Mouse (Mus musculus) embryonic facial prominence, embryonic 14.5 days (tissue): ENCODE data around the gene Clic6. TPM values are rescaled to one million over a fixed set of nuclear protein-coding genes. Genes with fewer than 3 reads are reported as not detected.
A peak's percentile ranks its signal among the peaks of the same experiment; 100 is the strongest.

Source experiments
- ATAC-seq: fragments of 200-750 bp; cut with Nextera tagmentation; 2 replicates; pipeline ENCODE4 v1.8.0; 2017; ENCODE audit warnings: low read depth, moderate number of reproducible peaks, moderate TSS enrichment
- DNase-seq: peaks from one replicate; pipeline ENCODE4 v3.0.0-alpha.2; 2015; ENCODE audit warnings: low spot score
- H3K27ac ChIP-seq: fragments of 300-500 bp; sonication (generic); replicated peaks from 2 replicates; pipeline ENCODE4 v1.5.1; 2014; ENCODE audit warnings: low read depth, mild to moderate bottlenecking, low read length, moderate library complexity
- H3K27me3 ChIP-seq: fragments of 300-500 bp; sonication (generic); replicated peaks from 2 replicates; pipeline ENCODE4 v1.6.1; 2014; ENCODE audit warnings: low read length; ENCODE audit not compliant: control insufficient read depth, insufficient read depth
- H3K36me3 ChIP-seq: fragments of 300-500 bp; sonication (generic); 2 replicates; pipeline ENCODE4 v1.6.1; 2014; ENCODE audit warnings: low read length, mixed read lengths; ENCODE audit not compliant: control insufficient read depth, insufficient read depth
- H3K4me1 ChIP-seq: fragments of 300-500 bp; sonication (generic); 2 replicates; pipeline ENCODE4 v1.6.1; 2014; ENCODE audit warnings: antibody characterized with exemption, low read length; ENCODE audit not compliant: control insufficient read depth, insufficient read depth
- H3K4me2 ChIP-seq: fragments of 300-500 bp; sonication (generic); 2 replicates; pipeline ENCODE4 v1.6.1; 2014; ENCODE audit warnings: low read depth, mild to moderate bottlenecking, low read length, moderate library complexity, mixed read lengths
- H3K4me3 ChIP-seq: fragments of 300-500 bp; sonication (generic); 2 replicates; pipeline ENCODE4 v1.5.1; 2014; ENCODE audit warnings: low read depth, mild to moderate bottlenecking, low read length
- H3K9ac ChIP-seq: fragments of 300-500 bp; sonication (generic); 2 replicates; pipeline ENCODE4 v1.6.1; 2014; ENCODE audit warnings: low read depth, mild to moderate bottlenecking, low read length, moderate library complexity, mixed read lengths
- H3K9me3 ChIP-seq: fragments of 300-500 bp; sonication (generic); 2 replicates; pipeline ENCODE4 v1.6.1; 2016; ENCODE audit warnings: low read length; ENCODE audit not compliant: control insufficient read depth
- WGBS: fragments of 180-500 bp; shearing (Covaris S2); extraction: QIAGEN DNeasy Blood & Tissue Kit; methylation state at CpG from one replicate; pipeline ENCODE4 v1.1.7; 2014; 5-methylcytosine and 5-hydroxymethylcytosine counted together
- polyA plus RNA-seq: library from polyadenylated mRNA; unstranded; fragments of >200 nt; fragmentation: Nextera tagmentation; extraction: Ambion mirVana; gene quantifications from 2 replicates; pipeline ENCODE4 v1.2.1, GENCODE M21; 2014

Gene Clic6
- polyA plus RNA-seq, 1 experiment from 2014 or later: 4.1 TPM

DNA sequence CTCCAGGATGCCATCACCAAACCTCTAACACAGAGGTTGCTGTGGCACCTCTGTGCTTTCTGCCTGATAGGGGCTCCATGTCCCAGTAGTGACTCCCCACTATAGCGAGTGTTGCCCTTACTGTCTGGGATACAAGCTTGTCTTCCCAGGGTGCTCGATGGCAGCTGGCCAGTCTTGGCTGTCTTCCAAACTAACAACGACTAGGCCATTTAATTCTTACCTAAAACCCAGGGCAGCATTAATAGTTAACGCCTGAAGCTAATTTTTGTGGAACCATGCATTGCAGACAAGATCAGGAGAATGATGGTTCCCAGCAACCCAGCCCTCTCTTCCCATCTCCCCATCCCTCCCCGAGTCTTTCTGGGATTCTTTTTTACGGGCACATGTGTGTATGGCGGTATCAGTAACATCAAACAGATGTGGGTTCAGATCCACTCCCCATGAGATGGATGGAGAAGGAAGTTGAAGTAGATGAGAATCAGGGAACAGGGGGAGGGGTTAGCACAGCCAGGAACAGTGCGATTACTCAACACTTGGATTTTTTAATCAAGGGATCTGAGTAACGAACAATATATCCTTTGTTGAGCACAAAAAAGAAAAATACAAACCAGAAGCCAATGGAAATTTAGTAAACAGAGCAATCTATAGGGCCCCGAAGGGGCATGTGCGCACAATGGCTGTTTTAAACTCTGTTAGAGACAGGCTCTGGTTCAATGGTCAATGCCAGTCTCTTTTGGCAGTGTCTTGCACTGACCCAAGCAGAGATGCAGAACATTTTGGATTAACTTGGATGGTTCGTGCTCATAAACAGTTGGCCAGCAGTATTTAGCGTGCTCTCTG, 66.0 kb downstream of the Clic6 start:
- ATAC-seq: peak; percentile 26; the same call in 1 of the 2 replicates
- no peak for DNase-seq
- H3K27ac ChIP-seq: no peak overlapping the region
- H3K36me3 ChIP-seq: no peaks in the 10 kb centered on the region
- H3K4me1 ChIP-seq: 0 out of 2 replicates have a peak, but pooled peaks cover 5% of the 10 kb centered on the region
- no peaks in the 10 kb centered on the region for H3K9me3 ChIP-seq
- WGBS: 60% methylated on average over 13 of the region's 13 CpGs
- H3K9ac ChIP-seq: no peak overlapping the region
- H3K4me2 ChIP-seq: no peak overlapping the region
- no peak overlapping the region for H3K4me3 ChIP-seq
- H3K27me3 ChIP-seq: no peaks in the 10 kb centered on the region

DNA sequence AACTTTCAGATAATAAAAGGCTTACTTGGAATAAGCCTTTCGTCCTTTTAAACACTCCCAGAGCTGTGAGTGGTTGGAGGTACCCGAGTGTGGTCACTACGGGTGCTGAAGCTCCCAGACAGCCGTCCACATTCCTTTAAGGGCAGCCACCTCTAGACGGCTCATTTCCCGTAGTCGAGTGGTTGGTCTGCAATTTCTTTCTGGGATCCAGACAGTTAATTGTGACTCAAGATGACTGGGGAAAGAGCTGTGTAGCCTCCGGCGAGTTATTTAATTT, 66.5 kb downstream of the Clic6 start:
- no peak for DNase-seq
- H3K4me2 ChIP-seq: no peak overlapping the region
- no peaks in the 10 kb centered on the region for H3K27me3 ChIP-seq
- H3K4me3 ChIP-seq: no peak overlapping the region
- ATAC-seq: no peak
- 0 out of 2 replicates have a peak, but pooled peaks cover 5% of the 10 kb centered on the region for H3K4me1 ChIP-seq
- no peak overlapping the region for H3K27ac ChIP-seq
- WGBS: 56% methylated on average over 9 of the region's 9 CpGs
- no peaks in the 10 kb centered on the region for H3K36me3 ChIP-seq
- H3K9me3 ChIP-seq: no peaks in the 10 kb centered on the region
- H3K9ac ChIP-seq: no peak overlapping the region

DNA sequence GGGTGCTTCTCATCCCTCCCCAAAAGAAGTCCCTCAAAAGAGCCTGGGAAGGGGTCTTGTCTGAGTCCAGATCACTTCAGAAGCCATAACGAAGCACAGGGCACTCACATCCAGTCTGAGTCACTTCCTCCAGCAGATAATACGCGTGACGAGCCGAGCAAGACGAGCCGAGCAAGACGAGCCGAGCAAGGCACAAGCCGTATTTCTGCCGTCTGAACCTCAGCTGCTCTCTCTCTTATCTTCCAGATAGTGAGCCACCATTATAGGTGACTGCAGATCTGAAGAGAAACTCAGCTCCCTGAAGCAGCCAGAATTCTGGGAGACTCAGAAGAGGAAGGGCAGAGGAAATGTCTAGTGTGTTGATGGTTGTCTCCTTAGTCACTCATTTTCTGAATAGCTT, 67.3 kb downstream of the Clic6 start:
- H3K27me3 ChIP-seq: no peaks in the 10 kb centered on the region
- no peaks in the 10 kb centered on the region for H3K9me3 ChIP-seq
- no peak overlapping the region for H3K4me3 ChIP-seq
- H3K4me1 ChIP-seq: 0 out of 2 replicates have a peak, but pooled peaks cover 5% of the 10 kb centered on the region
- ATAC-seq (no peak), DNase-seq (no peak)
- 39% methylated on average over 11 of the region's 11 CpGs for WGBS
- H3K4me2 ChIP-seq: no peak overlapping the region
- no peak overlapping the region for H3K9ac ChIP-seq
- H3K36me3 ChIP-seq: no peaks in the 10 kb centered on the region
- no peak overlapping the region for H3K27ac ChIP-seq

DNA sequence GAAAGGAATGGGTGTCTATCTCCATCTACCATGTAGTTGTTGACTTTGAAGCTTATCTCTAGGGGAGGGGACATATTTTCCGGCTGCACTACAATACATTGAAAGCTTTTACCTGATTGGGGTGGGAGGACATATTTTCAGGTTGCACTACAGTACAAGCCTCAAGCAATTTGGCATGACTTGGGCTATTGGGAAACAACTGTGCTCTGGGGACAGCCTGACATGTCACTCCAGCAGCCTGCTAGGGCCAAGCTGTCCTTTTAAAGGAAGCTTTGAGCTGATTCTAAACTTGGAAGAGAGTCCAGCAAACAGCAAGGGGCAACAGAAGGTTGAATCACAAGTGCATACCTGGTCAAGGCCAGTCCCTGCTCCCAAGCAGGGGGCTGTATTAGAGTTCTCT, 69.5 kb downstream of the Clic6 start:
- H3K36me3 ChIP-seq: no peaks in the 10 kb centered on the region
- ATAC-seq (no peak), DNase-seq (no peak)
- H3K4me1 ChIP-seq: 0 out of 2 replicates have a peak, but pooled peaks cover 5% of the 10 kb centered on the region
- H3K27ac ChIP-seq: no peak overlapping the region
- H3K4me3 ChIP-seq: no peak overlapping the region
- H3K9ac ChIP-seq: no peak overlapping the region
- no peaks in the 10 kb centered on the region for H3K9me3 ChIP-seq
- 88% methylated on average over 1 of the region's 1 CpGs for WGBS
- no peak overlapping the region for H3K4me2 ChIP-seq
- H3K27me3 ChIP-seq: no peaks in the 10 kb centered on the region

DNA sequence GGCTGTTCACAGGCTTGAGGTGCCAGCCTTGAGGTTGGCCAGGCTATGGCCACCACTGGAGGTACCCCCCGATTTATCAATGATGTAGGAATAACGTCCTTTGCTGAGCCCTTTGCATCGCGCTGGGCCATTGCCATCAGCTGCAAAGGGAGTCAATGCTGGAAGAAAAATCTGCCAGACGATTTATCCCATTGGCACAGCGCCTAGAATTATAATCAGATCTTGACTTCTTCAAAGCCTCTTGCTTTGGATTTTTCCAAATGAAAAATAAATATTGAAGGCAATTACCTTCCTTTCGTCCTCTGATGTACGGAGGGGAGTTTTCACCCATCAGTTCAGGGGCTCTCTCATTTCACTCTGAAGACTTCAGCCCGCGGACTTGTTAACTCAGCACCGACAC, 79.8 kb downstream of the Clic6 start:
- peak overlapping the region; percentile 15 for H3K4me3 ChIP-seq
- H3K4me2 ChIP-seq: peak overlapping the region; percentile 48
- peaks cover 3% of the 10 kb centered on the region; the same call in 1 of the 2 replicates for H3K4me1 ChIP-seq
- peak overlapping the region; percentile 47; the same call in 1 of the 2 replicates for H3K9ac ChIP-seq
- DNase-seq (peak; percentile 67), ATAC-seq (peak; percentile 47; the same call in 1 of the 2 replicates)
- H3K27ac ChIP-seq: peak overlapping the region; percentile 41; the same call in 1 of the 2 replicates
- H3K36me3 ChIP-seq: no peaks in the 10 kb centered on the region
- 0 out of 2 replicates have a peak, but pooled peaks cover 7% of the 10 kb centered on the region for H3K27me3 ChIP-seq
- H3K9me3 ChIP-seq: no peaks in the 10 kb centered on the region
- WGBS: 41% methylated on average over 11 of the region's 11 CpGs

- Histone ChIP-seq H3K36me3 (no peaks in the 10 kb centered on the region), H3K4me1 (peaks cover 3% of the 10 kb centered on the region; the same call in 1 of the 2 replicates), H3K9ac (peak overlapping the region; percentile 47; the same call in 1 of the 2 replicates), H3K9me3 (no peaks in the 10 kb centered on the region), H3K27me3 (0 out of 2 replicates have a peak, but pooled peaks cover 7% of the 10 kb centered on the region), H3K4me3 (peak overlapping the region; percentile 15), H3K4me2 (peak overlapping the region; percentile 48), H3K27ac (peak overlapping the region; percentile 41; the same call in 1 of the 2 replicates)
- under 1% methylated on average over 6 of the region's 6 CpGs for WGBS
- ATAC-seq (peak; percentile 79), DNase-seq (peak; percentile 86)
Measured at GRCm38 (mm10) chr16:92565708-92566107, 80.2 kb downstream of the Clic6 start.

GRCm38 (mm10) chr16:92566146-92566545, 80.6 kb downstream of the Clic6 start:
- Histone ChIP-seq H3K4me1 (peaks cover 3% of the 10 kb centered on the region; the same call in 1 of the 2 replicates), H3K27ac (no peak overlapping the region), H3K9me3 (no peaks in the 10 kb centered on the region), H3K4me2 (peak overlapping the region; percentile 48), H3K4me3 (no peak overlapping the region), H3K36me3 (no peaks in the 10 kb centered on the region), H3K27me3 (0 out of 2 replicates have a peak, but pooled peaks cover 7% of the 10 kb centered on the region), H3K9ac (0 out of 2 replicates have a peak overlapping the region, but pooled peaks have one; percentile 47)
- WGBS: 20% methylated on average over 5 of the region's 5 CpGs
- ATAC-seq: no peak
- no peak for DNase-seq

GRCm38 (mm10) chr16:92571246-92571645, 85.7 kb downstream of the Clic6 start:
- H3K4me1 ChIP-seq: no peaks in the 10 kb centered on the region
- DNase-seq (no peak), ATAC-seq (no peak)
- no peaks in the 10 kb centered on the region for H3K27me3 ChIP-seq
- no peak overlapping the region for H3K9ac ChIP-seq
- no peaks in the 10 kb centered on the region for H3K36me3 ChIP-seq
- H3K9me3 ChIP-seq: no peaks in the 10 kb centered on the region
- H3K27ac ChIP-seq: no peak overlapping the region
- WGBS: 93% methylated on average over 11 of the region's 11 CpGs
- no peak overlapping the region for H3K4me2 ChIP-seq
- no peak overlapping the region for H3K4me3 ChIP-seq
